ENCODE assay signal across 7 mouse cellular contexts in genomic region chr19:8953135-8954039, GRCm38 (mm10). TPM values are rescaled to one million over a fixed set of nuclear protein-coding genes. Genes with fewer than 3 reads are reported as not detected.
DNase-seq lines count a peak whose midpoint lies in the region; ATAC-seq lines count a peak whose summit lies in the region.

Tut1 (plus strand) TSS chr19:8953847.

- 3% methylated on average over 46 of the region's 46 CpGs for WGBS in intestine, embryonic 16.5 days
- whole genome bisulfite sequencing in midbrain, embryonic 11.5 days: 5% methylated on average over 46 of the region's 46 CpGs

- no peaks in the 10 kb centered on the region for H3K27me3 ChIP-seq in intestine, embryonic 16.5 days (replicated peaks; ENCODE audit: control insufficient read depth, insufficient read depth, low read length)
- no peaks in the 10 kb centered on the region for H3K27me3 ChIP-seq in midbrain, embryonic 11.5 days (ENCODE audit: control insufficient read depth, insufficient read depth, low read length)

- peak; percentile 96 for ATAC-seq in intestine, embryonic 16.5 days
- peak; percentile 96 for ATAC-seq in midbrain, embryonic 11.5 days (ENCODE audit: low FRiP score)

- peak; percentile 92 for DNase-seq in adrenal gland, adult 8-10 months
- peak; percentile 93 for DNase-seq in embryo, embryonic 9.5 days (ENCODE audit: extremely low spot score)
- peak; percentile 68 to 84 for DNase-seq in gastrocnemius, postnatal 4 days (ENCODE audit: low spot score in 2 of 2)
- peak; percentile 93 to 95 for DNase-seq in left cerebral cortex, postnatal 36 days (ENCODE audit: low spot score in 2 of 2)
- peak; percentile 98 for DNase-seq in midbrain, embryonic 11.5 days (ENCODE audit: low spot score, missing footprints)
- peak; percentile 92 for DNase-seq in skeletal muscle tissue, adult 2 months (ENCODE audit: low read depth, low spot score)

- peak within 1 kb of the TSS; percentile 82 for H3K9ac ChIP-seq in intestine, embryonic 16.5 days (ENCODE audit: low read depth, low read length)
- H3K9ac ChIP-seq in midbrain, embryonic 11.5 days (ENCODE audit: low read length): peak within 1 kb of the TSS; percentile 70

- H3K4me2 ChIP-seq in intestine, embryonic 16.5 days (ENCODE audit: low read depth, low read length): peak within 1 kb of the TSS; percentile 84
- peak within 1 kb of the TSS; percentile 86 for H3K4me2 ChIP-seq in midbrain, embryonic 11.5 days

- H3K27ac ChIP-seq in intestine, embryonic 16.5 days (ENCODE audit: low read length): peak within 1 kb of the TSS; percentile 82
- peak within 1 kb of the TSS; percentile 71 for H3K27ac ChIP-seq in midbrain, embryonic 11.5 days (ENCODE audit: low read depth, low read length)

- peak within 1 kb of the TSS; percentile 75 for H3K4me3 ChIP-seq in intestine, embryonic 16.5 days (ENCODE audit: low read length)
- H3K4me3 ChIP-seq in midbrain, embryonic 11.5 days (ENCODE audit: low read depth, low read length): peak within 1 kb of the TSS; percentile 76

- H3K36me3 ChIP-seq in intestine, embryonic 16.5 days (ENCODE audit: control insufficient read depth, insufficient read depth, low read length): peaks cover 7% of the 10 kb centered on the region
- peaks cover 24% of the 10 kb centered on the region for H3K36me3 ChIP-seq in midbrain, embryonic 11.5 days (ENCODE audit: control insufficient read depth, insufficient read depth, low read length)

- intact Hi-C loops in left cerebral cortex, postnatal 36 days (cut with DNase I): loop anchor here (2.0 to 5.0 kb wide), 2 partner anchors 13 to 116 kb away; partner anchors contain the start of genes Bscl2, Eef1g and Gng3

- no peaks in the 10 kb centered on the region for H3K9me3 ChIP-seq in intestine, embryonic 16.5 days (ENCODE audit: control insufficient read depth, low read length)
- no peaks in the 10 kb centered on the region for H3K9me3 ChIP-seq in midbrain, embryonic 11.5 days (ENCODE audit: control insufficient read depth, low read length)

- peaks cover 9% of the 10 kb centered on the region for H3K4me1 ChIP-seq in intestine, embryonic 16.5 days (ENCODE audit: control insufficient read depth, insufficient read depth, low read length)
- peaks cover 12% of the 10 kb centered on the region for H3K4me1 ChIP-seq in midbrain, embryonic 11.5 days (ENCODE audit: control insufficient read depth, insufficient read depth, low read length)

RNA-seq across cellular contexts. Expression of gene Tut1, which starts in this region (rescaled TPM):
- 10 to 100 TPM; 22.9 to 31.9 (median 26.8) TPM for total RNA-seq in adrenal gland, adult 8-10 months (2022)
- 10 to 100 TPM; 12.7 to 14.9 TPM for total RNA-seq in gastrocnemius, postnatal 4 days (2021)
- 30.1 and 31.7 TPM in 2 replicates for polyA plus RNA-seq in intestine, embryonic 16.5 days (2015; fragmentation: Nextera tagmentation; extraction: Ambion mirVana)
- 10 to 100 TPM; 17.5 to 21.5 TPM for total RNA-seq in left cerebral cortex, postnatal 36 days (2021)
- 23.5 and 28.4 TPM in 2 replicates for polyA plus RNA-seq in midbrain, embryonic 11.5 days (2014; fragmentation: Nextera tagmentation; extraction: Ambion mirVana)

Comparison
In these comparisons a context has a peak if more than half of its experiments do, and no peak if none do; other contexts are left out.
1. Peak in every context shown above with its lines: DNase-seq, ATAC-seq, H3K4me3 ChIP-seq and H3K27ac ChIP-seq.